Mouse (Mus musculus) bone marrow macrophage, adult 2 months (primary cell): ENCODE data around the gene Nos1.

Source experiments
- CTCF ChIP-seq: IDR thresholded peaks from 2 replicates; pipeline ENCODE4 v1.5.1; 2012; ENCODE audit warnings: low read depth, mild to moderate bottlenecking, low read length, moderate library complexity
- POLR2A ChIP-seq: IDR thresholded peaks from 2 replicates; pipeline ENCODE4 v1.6.1; 2012; ENCODE audit warnings: mild to moderate bottlenecking, low read depth, low read length, borderline replicate concordance

GRCm38 (mm10) chr5:117954429-117954828 lies 173.6 kb downstream of the Nos1 start:
- TF ChIP-seq CTCF (no peak), POLR2A (no peak)
